Mouse (Mus musculus): ENCODE data around the gene Gm36864.
"Not testable (repeated sequence)": the region's sequence is repeated elsewhere in the genome, so short reads cannot be mapped to it uniquely, and the experiment has no call there.

DNA sequence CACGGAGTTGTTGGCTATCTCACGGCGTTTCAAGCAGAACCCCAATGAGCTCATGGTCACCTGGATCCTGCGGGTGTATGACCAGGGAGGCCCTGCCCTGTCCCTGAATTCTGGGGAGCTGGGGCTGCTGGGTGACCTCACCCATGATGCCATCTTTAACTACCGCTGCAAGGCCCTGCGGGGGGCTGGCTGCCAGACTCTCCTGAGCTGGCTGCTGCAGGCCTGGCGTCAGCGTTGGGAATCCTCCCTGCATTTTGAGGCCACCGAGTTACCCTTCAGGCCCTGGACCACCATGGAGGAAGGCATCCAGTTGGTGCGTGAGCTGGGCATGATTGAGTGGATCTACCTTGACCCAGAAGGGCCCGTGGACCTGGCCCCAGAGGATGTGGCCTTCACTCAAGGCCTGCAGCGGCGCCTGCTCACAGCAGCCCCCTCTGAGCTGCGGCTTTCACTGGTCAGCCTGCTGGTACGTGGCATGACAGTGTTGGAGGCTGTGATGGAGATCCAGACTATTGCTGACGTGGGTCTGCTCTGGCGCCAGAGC, 14.8 kb downstream of the Gm36864 start:
- not testable (repeated sequence) for TF ChIP-seq POLR2A (IDR thresholded peaks at IDR 0.05; ENCODE audit: borderline replicate concordance, insufficient read depth, low read length); CTCF (IDR thresholded peaks at IDR 0.05; ENCODE audit: borderline replicate concordance, insufficient read depth, low read depth, low read length)

All from cerebellum, adult 2 months (tissue).